Mouse (Mus musculus) layer of hippocampus, adult 9-10 months (tissue): ENCODE measurements at regions not wholly inside any gene's neighbourhood (a gene's known extent, or its start where the extent isn't known, plus 50 kb on each side); places are given as distances from the start of the nearest gene placed in this dataset.
A peak's percentile ranks its signal among the peaks of the same experiment; 100 is the strongest.

ENCODE experiments used
- DNase-seq: peaks from one replicate; pipeline ENCODE4 v3.0.0; 2022; ENCODE audit warnings: low spot score

GRCm38 (mm10) chr1:55983522-55984066 lies 577.9 kb downstream of the Plcl1 start:
- peak; percentile 9 for DNase-seq

GRCm38 (mm10) chr1:55997074-55997473 lies 591.4 kb downstream of the Plcl1 start:
- no peak for DNase-seq
